Mouse (Mus musculus) E14TG2a.4 (cell line): ENCODE results near the gene Atf1.

Source experiments
- CTCF ChIP-seq: conservative IDR thresholded peaks from 2 replicates; pipeline ENCODE4 v1.5.1; 2014; ENCODE audit warnings: low read length
- NANOG ChIP-seq: IDR thresholded peaks from 2 replicates; pipeline ENCODE4 v1.6.1; 2014; ENCODE audit warnings: borderline replicate concordance, low read length, mixed read lengths
- POU5F1 ChIP-seq: IDR thresholded peaks from 2 replicates; pipeline ENCODE4 v1.6.1; 2014; ENCODE audit warnings: low read length, borderline replicate concordance

DNA sequence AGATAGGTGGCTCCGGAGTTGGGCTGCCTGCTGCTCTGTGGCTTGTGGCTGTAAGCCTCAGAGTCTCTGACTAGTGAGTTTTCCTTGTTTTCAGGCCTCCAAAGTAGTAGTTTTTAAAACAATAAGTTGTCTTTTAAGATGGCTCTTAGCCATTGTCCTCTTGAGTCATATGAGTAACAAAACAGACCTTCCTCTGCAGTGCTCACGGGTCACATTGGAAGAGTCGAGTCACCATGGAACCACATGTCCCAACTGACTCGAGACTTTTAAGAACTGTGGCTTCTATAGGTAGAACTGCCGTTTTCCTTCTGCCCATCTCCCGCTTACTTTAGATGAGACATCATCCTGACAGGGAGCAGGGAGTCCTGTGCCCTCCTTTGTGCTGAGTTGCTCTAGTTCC lies 9.3 kb downstream of the Atf1 start:
- TF ChIP-seq CTCF: no peak
- no peak for TF ChIP-seq NANOG
- no peak for TF ChIP-seq POU5F1
